24 mouse cellular contexts compared by ENCODE assay signal in the genomic region with DNA sequence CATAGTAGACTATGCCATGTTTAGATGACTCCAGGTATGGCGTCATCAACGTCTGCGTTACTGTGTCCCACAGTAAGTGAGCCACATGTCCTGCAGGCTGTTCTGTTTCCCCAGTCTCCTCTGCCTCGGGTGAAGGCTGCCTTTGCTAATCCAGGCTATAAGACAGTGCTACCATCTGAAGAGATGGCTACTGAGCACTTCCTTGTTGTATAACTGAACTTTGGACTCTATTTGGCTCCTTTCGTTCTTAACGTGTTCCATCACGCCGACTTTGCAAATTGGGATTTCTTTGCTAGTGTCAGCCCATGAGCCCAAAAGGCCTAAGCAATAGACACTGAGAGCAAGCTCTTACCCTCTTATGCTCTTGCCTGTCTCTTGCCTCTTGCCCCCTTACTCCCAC.
"Had no signal": no experiment of that assay in that cellular context is flagged by ENCODE, and none has a peak within 500 bp of the region (broad histone marks: within the 10 kb centered on the region; RNA-seq: fewer than 3 reads in every experiment).

No protein-coding gene starts in this region.

- H3K36me3 ChIP-seq: heart, embryonic 10.5 days; heart, embryonic 12.5 days; intestine, embryonic 15.5 days; kidney, embryonic 15.5 days; liver, embryonic 13.5 days; liver, embryonic 15.5 days had no signal

- H3K27me3 ChIP-seq: heart, embryonic 12.5 days; hindbrain, embryonic 12.5 days; intestine, embryonic 15.5 days; kidney, embryonic 15.5 days; limb, embryonic 12.5 days; liver, embryonic 13.5 days; liver, embryonic 15.5 days had no signal

- H3K27ac ChIP-seq: heart, embryonic 10.5 days; hindbrain, embryonic 10.5 days; hindbrain, embryonic 12.5 days; hindbrain, embryonic 14.5 days; intestine, embryonic 15.5 days; kidney, embryonic 15.5 days; kidney, postnatal 0 days; layer of hippocampus, adult 2 months; left cerebral cortex, adult 2 months; limb, embryonic 10.5 days; limb, embryonic 12.5 days; liver, embryonic 13.5 days; liver, embryonic 15.5 days had no signal

- H3K4me3 ChIP-seq: heart, embryonic 10.5 days; heart, embryonic 12.5 days; hindbrain, embryonic 10.5 days; hindbrain, embryonic 12.5 days; intestine, embryonic 15.5 days; kidney, embryonic 15.5 days; layer of hippocampus, adult 2 months; left cerebral cortex, adult 2 months; limb, embryonic 10.5 days; limb, embryonic 12.5 days; liver, embryonic 13.5 days; liver, embryonic 15.5 days had no signal

- DNase-seq: gastrocnemius, postnatal 14 days; gastrocnemius, postnatal 36 days; heart, adult 18-20 months; heart, postnatal 10 days; heart, postnatal 4 days; kidney, adult 18-20 months; kidney, adult 9 months; kidney, postnatal 14 days; kidney, postnatal 4 days; liver; liver, embryonic 13.5 days had no signal
